Mouse (Mus musculus) liver, embryonic 11.5 days (tissue): ENCODE data around the gene Tmem56. TPM values are rescaled to one million over a fixed set of nuclear protein-coding genes. Genes with fewer than 3 reads are reported as not detected.
A peak's percentile ranks its signal among the peaks of the same experiment; 100 is the strongest.

ENCODE experiments used
- ATAC-seq: fragments of 200-750 bp; cut with Nextera tagmentation; replicated peaks from 2 replicates; pipeline ENCODE4 v1.8.0; 2017; ENCODE audit warnings: moderate number of reproducible peaks, mild to moderate bottlenecking, moderate TSS enrichment, moderate library complexity; ENCODE audit not compliant: low FRiP score
- DNase-seq: peaks from one replicate; pipeline ENCODE4 v3.0.0-alpha.2; 2017; ENCODE audit warnings: low spot score
- H3K27ac ChIP-seq: fragments of 300-500 bp; sonication (generic); 2 replicates; pipeline ENCODE4 v1.5.1; 2014; ENCODE audit warnings: mild to moderate bottlenecking, low read depth, low read length, control low read depth
- H3K27me3 ChIP-seq: fragments of 300-500 bp; sonication (generic); replicated peaks from 2 replicates; pipeline ENCODE4 v1.6.1; 2014; ENCODE audit warnings: low read length, mixed read lengths; ENCODE audit not compliant: control insufficient read depth, insufficient read depth
- H3K36me3 ChIP-seq: fragments of 300-500 bp; sonication (generic); 2 replicates; pipeline ENCODE4 v1.6.1; 2014; ENCODE audit warnings: mild to moderate bottlenecking, low read length, moderate library complexity, mixed read lengths; ENCODE audit not compliant: control insufficient read depth, insufficient read depth
- H3K4me1 ChIP-seq: fragments of 300-500 bp; sonication (generic); replicated peaks from 2 replicates; pipeline ENCODE4 v1.6.1; 2014; ENCODE audit warnings: low read length, mixed read lengths; ENCODE audit not compliant: control insufficient read depth, insufficient read depth
- H3K4me2 ChIP-seq: fragments of 300-500 bp; sonication (generic); 2 replicates; pipeline ENCODE4 v1.6.1; 2014; ENCODE audit warnings: mild to moderate bottlenecking, control low read depth, moderate library complexity
- H3K4me3 ChIP-seq: fragments of 300-500 bp; sonication (generic); 2 replicates; pipeline ENCODE4 v1.5.1; 2014; ENCODE audit warnings: low read depth, low read length, control low read depth
- H3K9ac ChIP-seq: fragments of 300-500 bp; sonication (generic); 2 replicates; pipeline ENCODE4 v1.6.1; 2014; ENCODE audit warnings: low read depth, low read length, control low read depth
- H3K9me3 ChIP-seq: fragments of 300-500 bp; sonication (generic); 2 replicates; pipeline ENCODE4 v1.6.1; 2016; ENCODE audit warnings: low read length, inconsistent platforms, mixed read lengths; ENCODE audit not compliant: control insufficient read depth
- WGBS: fragments of 180-500 bp; shearing (Covaris S2); extraction: QIAGEN DNeasy Blood & Tissue Kit; methylation state at CpG from one replicate; pipeline ENCODE4 v1.1.7; 2014; 5-methylcytosine and 5-hydroxymethylcytosine counted together
- polyA plus RNA-seq: library from polyadenylated mRNA; unstranded; fragments of >200 nt; fragmentation: Nextera tagmentation; extraction: Ambion mirVana; gene quantifications from 2 replicates; pipeline ENCODE4 v1.2.1, GENCODE M21; 2014

Tmem56 gene
- polyA plus RNA-seq, 1 experiment from 2014 or later = 31.2 TPM

GRCm38 (mm10) chr3:121240362-121241040 is 42.4 kb downstream of the Tmem56 start:
- no peak overlapping the region for H3K27ac ChIP-seq
- ATAC-seq = no peak
- no peaks in the 10 kb centered on the region for H3K36me3 ChIP-seq
- DNase-seq = no peak
- H3K9me3 ChIP-seq = no peaks in the 10 kb centered on the region
- no peak overlapping the region for H3K9ac ChIP-seq
- H3K27me3 ChIP-seq = no peaks in the 10 kb centered on the region
- WGBS = 74% methylated on average over 8 of the region's 8 CpGs
- peaks cover 13% of the 10 kb centered on the region; the same call in 1 of the 2 replicates for H3K4me1 ChIP-seq
- H3K4me2 ChIP-seq = no peak overlapping the region
- no peak overlapping the region for H3K4me3 ChIP-seq

GRCm38 (mm10) chr3:121239096-121239495 is 43.8 kb downstream of the Tmem56 start:
- H3K4me1 ChIP-seq = peaks cover 12% of the 10 kb centered on the region; the same call in 1 of the 2 replicates
- H3K27ac ChIP-seq = no peak overlapping the region
- no peak overlapping the region for H3K9ac ChIP-seq
- no peaks in the 10 kb centered on the region for H3K36me3 ChIP-seq
- no peak overlapping the region for H3K4me2 ChIP-seq
- H3K4me3 ChIP-seq = no peak overlapping the region
- H3K9me3 ChIP-seq = no peaks in the 10 kb centered on the region
- DNase-seq (no peak), ATAC-seq (no peak)
- H3K27me3 ChIP-seq = no peaks in the 10 kb centered on the region
- WGBS = 80% methylated on average over 8 of the region's 8 CpGs

GRCm38 (mm10) chr3:121224763-121225162 is 58.1 kb downstream of the Tmem56 start:
- H3K27me3 ChIP-seq = no peaks in the 10 kb centered on the region
- no peak overlapping the region for H3K27ac ChIP-seq
- peaks cover 11% of the 10 kb centered on the region; the same call in 1 of the 2 replicates for H3K4me1 ChIP-seq
- ATAC-seq (no peak), DNase-seq (no peak)
- no peaks in the 10 kb centered on the region for H3K36me3 ChIP-seq
- no peak overlapping the region for H3K9ac ChIP-seq
- H3K9me3 ChIP-seq = no peaks in the 10 kb centered on the region
- no peak overlapping the region for H3K4me2 ChIP-seq
- H3K4me3 ChIP-seq = no peak overlapping the region
- WGBS = 89% methylated on average over 8 of the region's 8 CpGs

GRCm38 (mm10) chr3:121224185-121224584 is 58.7 kb downstream of the Tmem56 start:
- ATAC-seq (no peak), DNase-seq (no peak)
- peaks cover 11% of the 10 kb centered on the region; the same call in 1 of the 2 replicates for H3K4me1 ChIP-seq
- no peak overlapping the region for H3K9ac ChIP-seq
- WGBS = 89% methylated on average over 6 of the region's 6 CpGs
- no peaks in the 10 kb centered on the region for H3K36me3 ChIP-seq
- no peaks in the 10 kb centered on the region for H3K27me3 ChIP-seq
- no peak overlapping the region for H3K4me2 ChIP-seq
- no peak overlapping the region for H3K4me3 ChIP-seq
- H3K9me3 ChIP-seq = no peaks in the 10 kb centered on the region
- H3K27ac ChIP-seq = no peak overlapping the region

GRCm38 (mm10) chr3:121221987-121222386 is 60.9 kb downstream of the Tmem56 start:
- H3K4me1 ChIP-seq = peaks cover 11% of the 10 kb centered on the region; the same call in 1 of the 2 replicates
- peak overlapping the region; percentile 11; the same call in 1 of the 2 replicates for H3K4me2 ChIP-seq
- H3K27ac ChIP-seq = 0 out of 2 replicates have a peak overlapping the region, but pooled peaks have one; percentile 14
- H3K27me3 ChIP-seq = no peaks in the 10 kb centered on the region
- H3K9ac ChIP-seq = no peak overlapping the region
- no peak for DNase-seq
- no peak overlapping the region for H3K4me3 ChIP-seq
- H3K9me3 ChIP-seq = no peaks in the 10 kb centered on the region
- no peaks in the 10 kb centered on the region for H3K36me3 ChIP-seq
- 57% methylated on average over 7 of the region's 7 CpGs for WGBS
- ATAC-seq = peak; percentile 77

- ATAC-seq = no peak
- no peak overlapping the region for H3K9ac ChIP-seq
- WGBS = 91% methylated on average over 6 of the region's 6 CpGs
- no peak overlapping the region for H3K27ac ChIP-seq
- DNase-seq = no peak
- H3K9me3 ChIP-seq = no peaks in the 10 kb centered on the region
- H3K4me1 ChIP-seq = peaks cover 8% of the 10 kb centered on the region; the same call in 1 of the 2 replicates
- H3K36me3 ChIP-seq = no peaks in the 10 kb centered on the region
- no peak overlapping the region for H3K4me3 ChIP-seq
- H3K27me3 ChIP-seq = no peaks in the 10 kb centered on the region
- H3K4me2 ChIP-seq = no peak overlapping the region
Measured at GRCm38 (mm10) chr3:121217011-121217410, 65.9 kb downstream of the Tmem56 start.

GRCm38 (mm10) chr3:121213501-121213900 is 69.4 kb downstream of the Tmem56 start:
- H3K27me3 ChIP-seq = no peaks in the 10 kb centered on the region
- ATAC-seq (no peak), DNase-seq (no peak)
- whole genome bisulfite sequencing = 75% methylated on average over 3 of the region's 3 CpGs
- H3K36me3 ChIP-seq = no peaks in the 10 kb centered on the region
- no peaks in the 10 kb centered on the region for H3K4me1 ChIP-seq
- H3K4me3 ChIP-seq = no peak overlapping the region
- no peak overlapping the region for H3K27ac ChIP-seq
- H3K4me2 ChIP-seq = no peak overlapping the region
- no peak overlapping the region for H3K9ac ChIP-seq
- H3K9me3 ChIP-seq = no peaks in the 10 kb centered on the region

- Histone ChIP-seq H3K4me1 (no peaks in the 10 kb centered on the region), H3K36me3 (no peaks in the 10 kb centered on the region)
- WGBS = 38% methylated on average over 1 of the region's 1 CpGs
Measured at GRCm38 (mm10) chr3:121212156-121212555, 70.7 kb downstream of the Tmem56 start.

GRCm38 (mm10) chr3:121208994-121209393 is 73.9 kb downstream of the Tmem56 start:
- DNase-seq (no peak), ATAC-seq (no peak)
- no peaks in the 10 kb centered on the region for H3K27me3 ChIP-seq
- H3K4me2 ChIP-seq = no peak overlapping the region
- 90% methylated on average over 5 of the region's 5 CpGs for WGBS
- no peak overlapping the region for H3K4me3 ChIP-seq
- no peaks in the 10 kb centered on the region; the same call in 1 of the 2 replicates for H3K36me3 ChIP-seq
- no peak overlapping the region for H3K9ac ChIP-seq
- H3K4me1 ChIP-seq = no peaks in the 10 kb centered on the region
- H3K27ac ChIP-seq = no peak overlapping the region
- H3K9me3 ChIP-seq = no peaks in the 10 kb centered on the region

More at GRCm38 (mm10) chr3:121212156-121212555, 70.7 kb downstream of the Tmem56 start:
- H3K4me3 ChIP-seq = no peak overlapping the region
- H3K27ac ChIP-seq = no peak overlapping the region
- H3K9ac ChIP-seq = no peak overlapping the region
- ATAC-seq (no peak), DNase-seq (no peak)
- no peaks in the 10 kb centered on the region for H3K27me3 ChIP-seq
- no peaks in the 10 kb centered on the region for H3K9me3 ChIP-seq
- H3K4me2 ChIP-seq = no peak overlapping the region
